Mouse (Mus musculus) v-Abl transformed pro-B cells (cell line): ENCODE data around the gene Fhod1.

Source experiments
- in situ Hi-C, 2 experiments: fragments of 400-800 bp; cut with MboI; formaldehyde crosslinking; loops; one replicate each; pipeline ENCODE4 v1.15.1; 2025; ENCODE audit not compliant: unreplicated experiment in 2 of 2

The Fhod1 gene

GRCm38 (mm10) chr8:105303396-105303795, 44.4 kb downstream of the Fhod1 start:
- in situ Hi-C loops = no loop called here

- in situ Hi-C loops = no loop called here
Observed at GRCm38 (mm10) chr8:105299962-105300361, 47.8 kb downstream of the Fhod1 start.

GRCm38 (mm10) chr8:105298351-105299252, 49.2 kb downstream of the Fhod1 start:
- in situ Hi-C loops = no loop called here

- in situ Hi-C loops = no loop called here
Observed at GRCm38 (mm10) chr8:105297511-105298192, 50.1 kb downstream of the Fhod1 start, which contains the start of gene E2f4. E2f4 (plus strand) TSS chr8:105297663.

- in situ Hi-C loops = no loop called here
Observed at GRCm38 (mm10) chr8:105295895-105296573, 51.7 kb downstream of the Fhod1 start, which contains the start of gene Exoc3l. Exoc3l (minus strand) TSS chr8:105296101.

GRCm38 (mm10) chr8:105295256-105295655, 52.5 kb downstream of the Fhod1 start:
- in situ Hi-C loops = no loop called here

- in situ Hi-C loops = loop anchor here (5.0 kb wide), 3 partner anchors 53 to 642 kb away; partner anchors contain the start of genes Fhod1 (in 1 of the 2) and Slc9a5 (in 1 of the 2)
Observed at GRCm38 (mm10) chr8:105294776-105295175, 53.0 kb downstream of the Fhod1 start.

- in situ Hi-C loops = loop anchor here (5.0 kb wide), 3 partner anchors 54 to 641 kb away; partner anchors contain the start of genes Fhod1 (in 1 of the 2) and Slc9a5 (in 1 of the 2)
Observed at GRCm38 (mm10) chr8:105293405-105293804, 54.3 kb downstream of the Fhod1 start.

- in situ Hi-C loops = loop anchor here (5.0 kb wide), 3 partner anchors 55 to 640 kb away; partner anchors contain the start of genes Fhod1 (in 1 of the 2) and Slc9a5 (in 1 of the 2)
Observed at GRCm38 (mm10) chr8:105292471-105292870, 55.3 kb downstream of the Fhod1 start.

GRCm38 (mm10) chr8:105291802-105292201, 56.0 kb downstream of the Fhod1 start:
- in situ Hi-C loops = loop anchor here (5.0 kb wide), 3 partner anchors 55 to 640 kb away; partner anchors contain the start of genes Fhod1 (in 1 of the 2) and Slc9a5 (in 1 of the 2)

- in situ Hi-C loops = loop anchor here (5.0 kb wide), 3 partner anchors 56 to 639 kb away; partner anchors contain the start of genes Fhod1 (in 1 of the 2) and Slc9a5 (in 1 of the 2)
Observed at GRCm38 (mm10) chr8:105291364-105291763, 56.4 kb downstream of the Fhod1 start.

- in situ Hi-C loops = loop anchor here (5.0 kb wide), 3 partner anchors 57 to 638 kb away; partner anchors contain the start of genes Fhod1 (in 1 of the 2) and Slc9a5 (in 1 of the 2)
Observed at GRCm38 (mm10) chr8:105290554-105291314, 57.0 kb downstream of the Fhod1 start.

GRCm38 (mm10) chr8:105289805-105290460, 57.8 kb downstream of the Fhod1 start, which contains the start of gene 4931428F04Rik:
4931428F04Rik (minus strand) TSS chr8:105289864.
- in situ Hi-C loops = loop anchor here (5.0 to 10.0 kb wide), 7 partner anchors 38 to 638 kb away; partner anchors contain the start of genes D230025D16Rik (in 1 of the 2), Fhod1 (in 1 of the 2) and Slc9a5 (in 1 of the 2)

- in situ Hi-C loops = loop anchor here (5.0 to 10.0 kb wide), 4 partner anchors 37 to 167 kb away; partner anchors contain the start of gene D230025D16Rik (in 1 of the 2)
Observed at GRCm38 (mm10) chr8:105288958-105289732, 58.6 kb downstream of the Fhod1 start.

GRCm38 (mm10) chr8:105288231-105288630, 59.5 kb downstream of the Fhod1 start:
- in situ Hi-C loops = loop anchor here (5.0 to 10.0 kb wide), 4 partner anchors 36 to 166 kb away; partner anchors contain the start of gene D230025D16Rik (in 1 of the 2)

GRCm38 (mm10) chr8:105286907-105287306, 60.8 kb downstream of the Fhod1 start:
- in situ Hi-C loops = loop anchor here (5.0 to 10.0 kb wide), 4 partner anchors 35 to 165 kb away; partner anchors contain the start of gene D230025D16Rik (in 1 of the 2)

GRCm38 (mm10) chr8:105285514-105285913, 62.2 kb downstream of the Fhod1 start:
- in situ Hi-C loops = loop anchor here (5.0 to 10.0 kb wide), 4 partner anchors 33 to 163 kb away; partner anchors contain the start of gene D230025D16Rik (in 1 of the 2)
